Mouse (Mus musculus): ENCODE results near the gene Sorcs3. TPM values are rescaled to one million over a fixed set of nuclear protein-coding genes. Genes with fewer than 3 reads are reported as not detected.

The Sorcs3 gene
- total RNA-seq, 2 experiments from 2014 or later, result 34.1 to 34.3 TPM

DNA sequence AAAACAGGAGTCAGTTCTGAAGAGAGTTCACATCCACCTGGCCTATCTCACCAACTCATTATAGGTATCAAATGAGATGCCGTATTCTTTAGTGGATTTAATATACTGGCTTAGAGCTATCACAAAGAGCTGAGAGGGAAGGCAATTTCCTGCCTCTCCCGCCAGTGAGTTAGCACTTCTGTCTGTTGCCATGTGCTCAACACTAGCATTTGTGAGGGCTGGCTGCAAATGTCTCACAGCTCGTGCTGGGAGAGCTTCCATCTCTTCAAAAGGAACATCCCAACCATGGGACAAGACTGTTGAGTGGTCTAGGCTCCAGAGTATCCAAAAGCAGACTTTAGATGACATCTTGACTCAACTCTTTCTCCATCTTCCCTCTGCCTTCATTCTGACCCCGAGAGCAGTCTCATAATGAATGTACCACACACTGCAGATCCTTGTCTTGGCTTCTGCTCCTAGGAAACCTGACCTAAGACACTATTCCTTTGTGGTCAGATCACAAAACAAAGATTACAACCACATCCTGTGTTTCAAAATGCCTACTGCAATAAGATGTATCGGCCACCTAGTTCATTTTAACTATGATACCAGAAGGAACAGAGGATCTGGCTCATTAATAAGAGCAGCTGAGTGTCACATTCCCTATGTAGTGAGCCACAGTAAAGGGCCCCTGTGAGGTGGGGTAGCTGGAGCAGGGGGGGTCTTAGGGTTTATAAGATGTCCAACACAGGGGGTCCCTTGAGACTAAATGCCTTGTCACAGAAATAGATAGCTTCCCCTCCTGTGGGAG, 614.9 kb downstream of the Sorcs3 start:
- peak in 1 of 2 experiments; percentile 47 for DNase-seq (ENCODE audit: low spot score in 2 of 2)

DNA sequence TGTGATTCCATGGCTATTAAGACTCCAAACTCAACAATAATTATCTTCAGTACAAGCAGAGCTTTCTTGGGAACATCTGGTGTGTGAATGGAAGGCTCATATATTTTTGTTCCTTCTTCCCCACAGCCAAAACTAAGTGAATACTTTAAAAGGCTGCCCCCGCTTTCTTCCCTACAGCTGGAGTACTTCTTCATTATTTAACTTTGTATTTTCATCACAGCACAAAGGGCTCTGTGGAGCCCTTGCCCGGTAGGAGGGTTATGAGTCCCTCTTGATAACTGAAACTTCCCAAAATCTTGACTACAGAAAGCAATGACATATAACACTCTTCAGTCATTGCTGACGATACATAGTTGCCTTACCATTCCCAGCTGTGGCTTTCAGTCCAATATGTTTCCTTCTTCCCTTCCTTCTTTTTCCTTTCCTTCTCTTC, 615.5 kb downstream of the Sorcs3 start:
- DNase-seq (ENCODE audit: low spot score in 2 of 2), result no peak

DNA sequence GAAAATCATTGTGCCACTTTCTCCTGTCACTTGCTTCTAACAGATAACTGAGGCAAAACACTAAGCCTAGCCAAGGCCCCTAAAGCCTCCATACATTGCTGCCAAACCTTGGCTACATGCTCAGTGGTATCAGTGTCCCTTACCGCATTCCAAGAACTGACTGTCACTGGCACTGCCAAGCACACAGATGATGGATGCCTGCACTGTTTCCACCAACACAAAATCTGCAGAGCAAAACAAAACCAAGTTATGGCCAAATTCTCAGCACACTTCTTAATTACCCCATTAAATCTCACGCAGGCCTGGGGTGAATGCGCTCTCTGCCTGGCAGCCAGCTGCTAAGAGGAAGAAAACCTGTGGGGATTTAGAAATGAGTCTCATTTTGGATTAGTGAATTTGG, 628.5 kb downstream of the Sorcs3 start:
- no peak for DNase-seq (ENCODE audit: low spot score in 2 of 2)

DNA sequence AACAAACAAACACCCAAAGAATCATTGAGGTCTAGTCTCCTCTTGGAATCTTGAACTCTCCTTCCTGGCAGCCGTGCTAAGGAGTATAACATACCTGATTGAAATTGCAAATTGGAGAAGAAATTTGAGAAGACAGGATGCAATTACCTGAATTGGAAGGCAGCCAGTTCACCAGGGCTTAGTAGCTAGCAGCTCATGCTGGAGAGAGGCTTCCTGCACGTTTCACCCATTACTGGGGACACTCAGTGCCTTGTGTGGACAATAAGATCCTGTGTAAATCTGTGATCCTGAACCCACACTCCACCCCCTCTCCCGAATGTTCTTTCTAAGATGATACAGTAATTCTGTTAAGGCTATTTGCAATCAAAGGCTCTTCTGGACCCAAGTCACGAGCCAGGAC, 633.6 kb downstream of the Sorcs3 start:
- no peak for DNase-seq (ENCODE audit: low spot score in 2 of 2)

DNA sequence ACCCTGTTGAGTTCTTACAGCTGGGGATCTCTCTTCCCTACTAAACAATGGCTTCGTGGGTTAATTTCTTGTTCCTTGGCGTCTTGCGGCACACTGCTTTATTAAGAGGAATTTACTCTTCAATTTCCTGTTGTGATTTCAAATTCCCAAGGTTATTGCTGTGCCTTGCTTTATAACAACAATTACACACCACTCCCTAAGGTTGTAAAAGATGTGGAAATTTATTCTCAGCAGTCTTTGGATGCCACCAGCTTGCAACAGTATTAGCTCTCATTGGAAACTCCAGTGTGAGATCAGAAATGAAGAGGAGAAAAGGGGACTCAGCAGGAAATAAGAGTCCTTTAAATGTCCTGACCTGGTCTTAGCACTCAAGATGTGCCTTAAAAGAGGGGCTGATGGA, 641.9 kb downstream of the Sorcs3 start:
- no peak for DNase-seq (ENCODE audit: low spot score in 2 of 2)

DNA sequence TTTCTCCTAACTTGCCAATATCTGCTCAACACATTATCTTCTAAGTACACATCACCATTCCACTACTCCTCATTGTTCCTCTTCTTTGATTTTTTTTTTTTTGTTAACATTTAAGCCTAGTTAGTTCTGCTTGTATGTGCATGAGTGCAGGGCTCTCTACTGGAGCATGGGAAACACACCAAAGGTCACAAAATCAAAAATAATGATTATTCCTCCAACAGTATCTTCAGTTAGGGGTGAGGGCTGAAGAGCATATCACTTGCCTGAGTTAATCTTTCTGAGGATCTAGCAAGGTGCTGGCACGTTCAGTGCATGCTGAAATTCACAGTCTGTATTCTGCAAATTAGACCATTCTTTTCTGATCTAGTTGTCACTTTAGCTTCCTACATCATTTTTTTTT, 644.6 kb downstream of the Sorcs3 start:
- no peak for DNase-seq (ENCODE audit: low spot score in 2 of 2)

Data from layer of hippocampus, adult 18-20 months (tissue).